Mouse (Mus musculus): Measurements from ENCODE around the gene Zfp646. TPM values are rescaled to one million over a fixed set of nuclear protein-coding genes. Genes with fewer than 3 reads are reported as not detected.

The Zfp646 gene
- polyA plus RNA-seq, 1 experiment from 2014 or later = 6.3 TPM

GRCm38 (mm10) chr7:127926846-127927245 is 50.8 kb downstream of the Zfp646 start:
- Histone ChIP-seq H3K27me3 (replicated peaks; ENCODE audit: insufficient read depth, low read length) (no peaks in the 10 kb centered on the region), H3K4me3 (ENCODE audit: low read depth, low read length) (0 out of 2 replicates have a peak overlapping the region, but pooled peaks have one; percentile 53), H3K4me2 (replicated peaks; ENCODE audit: low read depth, low read length) (peak overlapping the region; percentile 63), H3K27ac (ENCODE audit: low read length) (peak overlapping the region; percentile 95), H3K36me3 (ENCODE audit: insufficient read depth, low read length) (0 out of 2 replicates have a peak, but pooled peaks cover 12% of the 10 kb centered on the region), H3K9ac (replicated peaks; ENCODE audit: low read depth) (0 out of 2 replicates have a peak overlapping the region, but pooled peaks have one; percentile 8), H3K9me3 (ENCODE audit: low read length) (no peaks in the 10 kb centered on the region), H3K4me1 (ENCODE audit: insufficient read depth, low read depth, low read length) (peaks cover 8% of the 10 kb centered on the region; the same call in 1 of the 2 replicates)
- WGBS = 66% methylated on average over 11 of the region's 11 CpGs
- no peak for DNase-seq (ENCODE audit: low spot score)
- TF ChIP-seq CTCF (IDR thresholded peaks at IDR 0.05) (no peak), EP300 (IDR thresholded peaks at IDR 0.05) (no peak)
- ATAC-seq = no peak

- Histone ChIP-seq H3K4me1 (ENCODE audit: insufficient read depth, low read depth, low read length) (peaks cover 4% of the 10 kb centered on the region; the same call in 1 of the 2 replicates), H3K4me2 (replicated peaks; ENCODE audit: low read depth, low read length) (peak overlapping the region; percentile 63), H3K9me3 (ENCODE audit: low read length) (no peaks in the 10 kb centered on the region), H3K36me3 (ENCODE audit: insufficient read depth, low read length) (0 out of 2 replicates have a peak, but pooled peaks cover 12% of the 10 kb centered on the region), H3K4me3 (ENCODE audit: low read depth, low read length) (peak overlapping the region; percentile 53), H3K9ac (replicated peaks; ENCODE audit: low read depth) (peak overlapping the region; percentile 82), H3K27me3 (replicated peaks; ENCODE audit: insufficient read depth, low read length) (no peaks in the 10 kb centered on the region), H3K27ac (ENCODE audit: low read length) (peak overlapping the region; percentile 95)
- ATAC-seq = no peak
- no peak for TF ChIP-seq CTCF (IDR thresholded peaks at IDR 0.05)
- TF ChIP-seq EP300 (IDR thresholded peaks at IDR 0.05) = no peak
- DNase-seq (ENCODE audit: low spot score) = no peak
- 70% methylated on average over 11 of the region's 11 CpGs for WGBS
These were observed 51.7 kb downstream of the Zfp646 start for GRCm38 (mm10) chr7:127927726-127928125.

- ATAC-seq (peak; percentile 23), DNase-seq (ENCODE audit: low spot score) (peak; percentile 74)
- H3K36me3 ChIP-seq (ENCODE audit: insufficient read depth, low read length) = 0 out of 2 replicates have a peak, but pooled peaks cover 10% of the 10 kb centered on the region
- peak overlapping the region; percentile 95 for H3K27ac ChIP-seq (ENCODE audit: low read length)
- peak overlapping the region; percentile 63 for H3K4me2 ChIP-seq (replicated peaks; ENCODE audit: low read depth, low read length)
- WGBS = 36% methylated on average over 5 of the region's 5 CpGs
- H3K4me1 ChIP-seq (ENCODE audit: insufficient read depth, low read depth, low read length) = peaks cover 4% of the 10 kb centered on the region; the same call in 1 of the 2 replicates
- peak overlapping the region; percentile 53 for H3K4me3 ChIP-seq (ENCODE audit: low read depth, low read length)
- H3K9me3 ChIP-seq (ENCODE audit: low read length) = no peaks in the 10 kb centered on the region
- no peaks in the 10 kb centered on the region for H3K27me3 ChIP-seq (replicated peaks; ENCODE audit: insufficient read depth, low read length)
- peak overlapping the region; percentile 82 for H3K9ac ChIP-seq (replicated peaks; ENCODE audit: low read depth)
- TF ChIP-seq CTCF (IDR thresholded peaks at IDR 0.05) = peak; percentile 45
- TF ChIP-seq EP300 (IDR thresholded peaks at IDR 0.05) = peak; percentile 21; the same call in 1 of the 2 replicates
These were observed 52.6 kb downstream of the Zfp646 start for GRCm38 (mm10) chr7:127928596-127928995.

- ATAC-seq (peak; percentile 42), DNase-seq (ENCODE audit: low spot score) (peak; percentile 94)
- H3K9ac ChIP-seq (replicated peaks; ENCODE audit: low read depth) = peak within 1 kb of the TSS; percentile 82
- H3K27ac ChIP-seq (ENCODE audit: low read length) = peak within 1 kb of the TSS; percentile 95
- peak within 1 kb of the TSS; percentile 53 for H3K4me3 ChIP-seq (ENCODE audit: low read depth, low read length)
- H3K36me3 ChIP-seq (ENCODE audit: insufficient read depth, low read length) = 0 out of 2 replicates have a peak, but pooled peaks cover under 1% of the 10 kb centered on the region
- peak within 1 kb of the TSS; percentile 63 for H3K4me2 ChIP-seq (replicated peaks; ENCODE audit: low read depth, low read length)
- H3K27me3 ChIP-seq (replicated peaks; ENCODE audit: insufficient read depth, low read length) = no peaks in the 10 kb centered on the region
- WGBS = 22% methylated on average over 6 of the region's 6 CpGs
- peaks cover 4% of the 10 kb centered on the region; the same call in 1 of the 2 replicates for H3K4me1 ChIP-seq (ENCODE audit: insufficient read depth, low read depth, low read length)
- H3K9me3 ChIP-seq (ENCODE audit: low read length) = no peaks in the 10 kb centered on the region
- no peak for TF ChIP-seq CTCF (IDR thresholded peaks at IDR 0.05)
- TF ChIP-seq EP300 (IDR thresholded peaks at IDR 0.05) = peak; percentile 45; the same call in 1 of the 2 replicates
These were observed 53.9 kb downstream of the Zfp646 start, which contains the start of gene Prss8 for GRCm38 (mm10) chr7:127929923-127930322. Prss8 (minus strand) TSS chr7:127930104.

GRCm38 (mm10) chr7:127930636-127931035 is 54.6 kb downstream of the Zfp646 start:
- TF ChIP-seq EP300 (IDR thresholded peaks at IDR 0.05) (no peak), CTCF (IDR thresholded peaks at IDR 0.05) (no peak)
- H3K36me3 ChIP-seq (ENCODE audit: insufficient read depth, low read length) = no peaks in the 10 kb centered on the region
- WGBS = 60% methylated on average over 5 of the region's 5 CpGs
- no peak for ATAC-seq
- no peak for DNase-seq (ENCODE audit: low spot score)
- peaks cover 4% of the 10 kb centered on the region; the same call in 1 of the 2 replicates for H3K4me1 ChIP-seq (ENCODE audit: insufficient read depth, low read depth, low read length)
- peak overlapping the region; percentile 39 for H3K4me2 ChIP-seq (replicated peaks; ENCODE audit: low read depth, low read length)
- H3K4me3 ChIP-seq (ENCODE audit: low read depth, low read length) = no peak overlapping the region
- H3K9ac ChIP-seq (replicated peaks; ENCODE audit: low read depth) = no peak overlapping the region
- H3K27ac ChIP-seq (ENCODE audit: low read length) = peak overlapping the region; percentile 95
- H3K27me3 ChIP-seq (replicated peaks; ENCODE audit: insufficient read depth, low read length) = no peaks in the 10 kb centered on the region
- no peaks in the 10 kb centered on the region for H3K9me3 ChIP-seq (ENCODE audit: low read length)

GRCm38 (mm10) chr7:127931351-127932135 is 55.5 kb downstream of the Zfp646 start:
- Histone ChIP-seq H3K27ac (ENCODE audit: low read length) (peak overlapping the region; percentile 95), H3K4me2 (replicated peaks; ENCODE audit: low read depth, low read length) (peak overlapping the region; percentile 30), H3K4me3 (ENCODE audit: low read depth, low read length) (no peak overlapping the region), H3K9me3 (ENCODE audit: low read length) (no peaks in the 10 kb centered on the region), H3K27me3 (replicated peaks; ENCODE audit: insufficient read depth, low read length) (no peaks in the 10 kb centered on the region), H3K9ac (replicated peaks; ENCODE audit: low read depth) (no peak overlapping the region), H3K4me1 (ENCODE audit: insufficient read depth, low read depth, low read length) (peaks cover 10% of the 10 kb centered on the region; the same call in 1 of the 2 replicates), H3K36me3 (ENCODE audit: insufficient read depth, low read length) (no peaks in the 10 kb centered on the region)
- peak; percentile 86 for DNase-seq (ENCODE audit: low spot score)
- TF ChIP-seq CTCF (IDR thresholded peaks at IDR 0.05) (no peak), EP300 (IDR thresholded peaks at IDR 0.05) (peak; percentile 59)
- peak; percentile 34 for ATAC-seq
- WGBS = 18% methylated on average over 13 of the region's 13 CpGs
